Mouse (Mus musculus): ENCODE results near the gene Rufy2.
A peak's percentile ranks its signal among the peaks of the same experiment; 100 is the strongest.

Gene Rufy2

DNA sequence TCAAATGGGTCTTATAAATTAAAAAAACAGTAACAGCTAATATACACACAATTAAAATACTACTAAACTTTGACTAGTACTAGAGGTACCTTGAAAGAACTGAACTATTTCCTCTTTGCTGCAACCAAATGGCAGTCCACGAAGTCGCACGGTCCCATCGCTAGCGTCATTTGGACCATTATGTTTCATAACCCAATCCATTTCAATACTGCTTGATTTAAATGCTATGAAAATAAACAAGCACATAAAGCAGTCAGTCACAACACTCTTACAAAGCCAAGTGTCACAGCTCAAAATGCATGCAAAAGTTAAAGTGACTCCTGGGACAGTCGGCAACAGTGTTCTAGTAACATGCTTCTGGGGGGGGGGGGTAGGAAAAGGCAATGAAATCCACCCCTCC is 39.3 kb downstream of the Rufy2 start:
- DNase-seq (ENCODE audit: low spot score in 2 of 2): no peak

DNA sequence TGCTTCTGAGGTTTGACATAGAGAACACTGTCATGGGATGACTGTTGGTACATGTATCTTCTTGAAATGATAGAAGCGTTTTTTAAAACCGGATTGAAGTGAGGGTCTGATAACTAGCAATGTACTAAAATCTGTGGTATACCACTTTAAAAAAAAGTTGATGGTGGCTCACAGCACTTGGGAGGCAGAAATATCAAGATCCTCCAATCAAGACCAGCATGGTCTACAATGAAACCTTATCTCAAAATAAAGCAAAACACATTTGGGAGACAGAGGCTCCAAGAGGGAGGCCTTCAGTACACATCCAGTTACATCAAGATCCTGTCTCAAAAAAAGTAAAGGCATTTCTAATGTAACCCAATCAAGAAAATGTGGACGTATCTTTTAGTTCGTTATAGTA is 41.7 kb downstream of the Rufy2 start:
- no peak for DNase-seq (ENCODE audit: low spot score in 2 of 2)

DNA sequence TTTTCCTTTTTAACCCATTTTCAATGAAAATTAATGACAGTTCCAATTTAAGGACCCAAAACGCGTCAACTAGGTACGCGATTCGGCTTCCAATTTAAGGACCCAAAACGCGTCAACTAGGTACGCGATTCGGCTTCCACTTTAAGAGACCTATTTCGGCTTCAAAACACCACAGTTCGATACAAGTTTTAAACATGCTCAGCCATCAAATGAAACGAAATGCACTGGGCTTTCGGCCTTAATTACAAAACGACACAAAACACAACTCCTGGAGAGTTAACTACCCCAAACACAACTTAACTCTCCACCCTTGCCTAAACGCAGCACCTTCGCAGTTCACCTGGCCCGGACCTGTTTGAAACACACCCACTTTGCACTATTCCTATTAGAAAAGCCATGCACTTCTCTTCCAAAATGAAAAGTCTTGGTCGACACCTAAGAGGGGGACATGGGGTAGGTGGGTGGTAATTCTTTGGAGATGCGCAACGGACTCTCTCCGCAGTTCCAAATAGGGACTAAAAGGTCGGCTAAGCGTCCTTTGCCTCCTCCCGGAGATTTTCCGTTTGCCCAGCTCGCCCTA is 42.6 kb downstream of the Rufy2 start:
- DNase-seq (ENCODE audit: low spot score in 2 of 2): no peak

DNA sequence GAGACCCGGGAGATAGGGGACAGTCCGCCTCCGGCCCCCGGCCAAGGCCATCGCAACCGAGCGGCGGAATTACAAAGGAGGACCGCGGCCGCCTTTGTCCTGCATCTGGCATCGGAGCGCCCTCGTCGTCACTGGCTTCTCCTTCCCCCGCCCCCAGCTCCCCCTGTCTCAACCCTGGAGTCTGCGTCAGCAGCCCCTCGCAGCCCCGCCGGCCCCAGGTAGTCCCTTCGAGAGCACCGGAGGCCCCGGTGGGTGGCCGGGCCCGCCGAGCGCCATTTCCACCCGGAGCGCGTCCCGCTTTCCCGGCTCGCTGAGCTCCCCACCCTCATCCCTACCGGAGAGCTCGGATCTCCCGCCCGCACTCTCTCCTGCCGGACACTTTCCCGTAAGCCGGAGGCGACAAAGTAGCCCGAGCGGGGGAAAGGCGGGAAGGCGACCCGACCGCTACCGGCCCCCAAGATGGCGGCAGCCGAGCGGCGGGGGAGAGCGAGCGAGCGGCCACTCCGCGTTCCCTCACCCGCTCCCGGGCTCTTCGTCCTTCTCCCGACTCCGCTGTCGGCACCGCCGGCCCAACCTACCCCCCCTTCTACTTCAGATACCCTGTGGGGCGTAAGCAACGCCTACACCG is 43.2 kb downstream of the Rufy2 start:
- peak; percentile 52 to 56 for DNase-seq (ENCODE audit: low spot score in 2 of 2)

DNA sequence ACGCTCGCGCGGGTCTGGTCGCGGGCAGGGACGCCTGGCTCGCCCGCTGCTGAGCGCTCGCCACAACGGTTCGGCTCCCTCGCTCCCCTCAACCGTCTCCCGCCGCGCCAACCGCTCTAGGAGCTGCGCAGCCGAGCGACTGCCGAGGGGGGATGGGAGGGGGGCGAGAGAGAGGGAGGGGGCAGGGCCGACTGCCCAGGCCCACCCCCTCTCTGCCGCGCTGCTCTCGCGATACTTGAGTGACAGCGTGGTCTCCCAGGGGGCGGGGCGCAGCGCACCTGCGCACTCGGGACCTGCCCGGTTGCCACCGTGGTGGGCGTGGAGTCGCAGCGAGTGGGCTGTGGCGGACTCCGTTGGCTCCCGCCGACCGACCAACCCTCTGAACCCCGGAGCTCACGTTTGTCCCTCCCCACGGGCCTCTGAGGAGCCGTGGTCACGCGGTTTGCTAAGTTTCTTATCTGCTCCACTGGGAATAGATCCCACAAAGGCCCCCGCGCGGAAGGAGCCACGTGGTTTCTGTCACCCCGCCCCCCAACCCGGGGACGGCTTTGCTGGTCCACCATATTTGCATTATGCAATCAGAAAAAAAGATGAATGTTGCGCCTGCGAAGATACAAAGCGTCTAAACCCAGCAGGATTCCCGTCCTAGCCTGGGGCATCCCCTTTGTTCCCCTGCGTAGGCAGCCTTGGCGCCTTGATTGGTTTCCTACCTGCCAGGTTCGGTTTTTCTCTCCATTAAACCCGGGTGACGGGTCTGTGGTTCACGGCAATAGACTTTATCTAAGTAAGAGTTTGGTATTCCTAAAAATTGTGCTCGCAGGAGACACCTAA is 43.9 kb downstream of the Rufy2 start, which contains the start of the genes Hnrnph3 and Pbld2:
Gene Hnrnph3 (minus strand): TSS at position 469 of the 831 bp plus-strand sequence.
Gene Pbld2 (plus strand): TSS at position 567 of the 831 bp plus-strand sequence.
- DNase-seq (ENCODE audit: low spot score in 2 of 2): peak; percentile 98

DNA sequence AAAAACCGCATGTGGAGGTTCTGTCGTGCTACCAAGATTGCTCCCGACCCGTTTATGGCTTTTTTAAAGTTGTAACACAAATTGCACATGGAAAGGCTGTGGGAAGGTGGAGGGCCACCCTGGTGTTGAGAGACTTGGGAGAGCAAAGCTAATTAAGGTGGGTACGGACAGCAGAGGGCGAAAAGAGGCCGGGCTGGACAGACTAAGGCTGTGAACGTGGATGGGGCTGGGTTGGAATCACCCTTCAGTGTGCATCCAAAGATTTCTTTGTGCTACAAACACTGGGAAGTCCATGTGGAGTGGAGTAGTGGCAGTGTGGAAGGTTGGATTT is 44.5 kb downstream of the Rufy2 start:
- peak in 1 of 2 experiments; percentile 49 for DNase-seq (ENCODE audit: low spot score in 2 of 2)

DNA sequence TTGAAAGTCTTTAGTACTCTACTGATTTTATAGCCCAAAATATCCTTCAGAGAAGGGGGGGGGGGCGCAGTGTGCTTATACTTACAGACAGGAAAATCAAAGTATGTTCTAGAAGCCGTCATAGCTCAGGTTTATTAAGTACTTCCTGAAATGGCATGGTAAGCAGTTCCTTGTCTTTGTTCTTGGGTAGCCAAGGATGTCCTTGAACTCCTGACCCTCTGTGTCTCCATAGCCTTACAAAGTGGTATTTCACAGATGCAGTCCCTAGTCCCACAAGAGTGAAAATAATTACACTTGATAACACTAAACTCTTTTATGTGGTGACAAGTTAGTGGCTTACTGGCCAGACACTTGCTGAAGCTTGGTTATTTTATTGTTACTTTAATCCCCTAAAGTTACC is 45.0 kb downstream of the Rufy2 start:
- DNase-seq (ENCODE audit: low spot score in 2 of 2): no peak

DNA sequence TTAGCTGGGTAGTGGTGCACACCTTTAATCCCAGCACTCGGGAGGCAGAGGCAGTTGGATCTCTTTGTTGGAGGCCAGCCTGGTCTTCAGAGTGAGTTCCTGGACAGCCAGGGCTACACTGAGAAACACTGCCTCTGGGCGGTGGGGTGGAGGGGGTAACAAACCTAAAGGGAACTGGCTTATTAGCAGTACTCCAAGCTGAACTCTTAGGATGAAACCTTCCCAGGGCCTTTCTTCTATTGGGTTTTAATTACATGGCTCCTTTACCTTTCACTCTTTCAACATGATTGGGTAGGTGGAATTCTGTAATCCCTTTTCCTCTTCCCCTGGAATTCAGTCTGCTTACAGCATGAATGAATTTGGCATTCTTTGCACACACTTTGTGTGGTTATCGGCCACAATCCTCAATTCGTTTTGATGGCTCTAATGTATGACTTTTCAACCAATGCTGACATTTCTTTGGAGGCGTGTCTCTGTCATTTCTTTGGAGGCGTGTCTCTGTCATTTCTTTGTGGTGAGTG is 45.5 kb downstream of the Rufy2 start:
- no peak for DNase-seq (ENCODE audit: low spot score in 2 of 2)

DNA sequence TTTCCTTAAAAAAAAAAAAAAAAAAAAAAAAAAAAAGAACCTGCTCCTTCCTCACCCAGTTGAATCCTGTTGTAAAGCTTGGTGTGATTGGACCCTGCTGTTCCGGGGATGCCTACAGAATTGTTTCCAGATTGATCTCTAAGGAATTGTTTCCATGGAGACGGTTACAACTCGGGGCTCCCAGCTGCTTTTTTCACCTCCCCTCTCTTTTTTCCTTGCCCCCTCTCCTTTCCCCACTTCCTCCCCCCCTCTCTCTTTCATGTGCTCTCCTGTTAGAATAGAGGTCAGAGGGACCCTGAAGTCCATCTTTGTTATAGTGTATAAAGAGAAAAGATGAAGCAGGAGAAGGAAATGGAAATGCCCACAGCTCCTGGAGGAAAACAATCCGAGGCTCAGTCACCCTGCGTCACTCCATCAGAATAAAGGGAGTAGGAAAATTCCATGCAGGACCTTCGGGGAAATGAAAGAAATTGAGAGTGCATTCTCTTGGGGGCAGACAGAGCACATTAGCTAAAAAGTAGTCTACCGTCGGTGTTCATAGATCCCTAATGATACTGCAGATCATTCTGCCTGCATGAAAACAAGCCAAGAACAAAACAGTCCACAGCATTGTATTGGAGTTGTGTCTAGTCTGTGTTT is 46.3 kb downstream of the Rufy2 start:
- DNase-seq (ENCODE audit: low spot score in 2 of 2): peak in 1 of 2 experiments; percentile 27

DNA sequence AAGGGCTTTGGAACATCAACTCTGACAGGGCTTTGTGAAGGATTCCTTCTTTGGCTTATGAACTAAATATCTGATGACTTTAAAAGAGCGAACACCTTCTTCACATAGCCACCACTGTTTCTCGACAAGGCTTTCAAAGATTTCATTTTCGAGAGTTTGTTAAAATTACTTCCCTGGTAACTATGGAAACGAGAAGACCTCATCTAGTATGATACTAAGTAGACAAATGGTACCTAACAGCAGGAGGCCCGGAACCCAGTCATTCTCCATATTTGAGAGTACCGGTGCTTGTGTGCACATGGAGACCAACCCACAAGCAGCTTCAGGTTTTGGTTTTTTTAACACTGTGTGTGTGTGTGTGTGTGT is 46.8 kb downstream of the Rufy2 start:
- DNase-seq (ENCODE audit: low spot score in 2 of 2): peak in 1 of 2 experiments; percentile 32

DNA sequence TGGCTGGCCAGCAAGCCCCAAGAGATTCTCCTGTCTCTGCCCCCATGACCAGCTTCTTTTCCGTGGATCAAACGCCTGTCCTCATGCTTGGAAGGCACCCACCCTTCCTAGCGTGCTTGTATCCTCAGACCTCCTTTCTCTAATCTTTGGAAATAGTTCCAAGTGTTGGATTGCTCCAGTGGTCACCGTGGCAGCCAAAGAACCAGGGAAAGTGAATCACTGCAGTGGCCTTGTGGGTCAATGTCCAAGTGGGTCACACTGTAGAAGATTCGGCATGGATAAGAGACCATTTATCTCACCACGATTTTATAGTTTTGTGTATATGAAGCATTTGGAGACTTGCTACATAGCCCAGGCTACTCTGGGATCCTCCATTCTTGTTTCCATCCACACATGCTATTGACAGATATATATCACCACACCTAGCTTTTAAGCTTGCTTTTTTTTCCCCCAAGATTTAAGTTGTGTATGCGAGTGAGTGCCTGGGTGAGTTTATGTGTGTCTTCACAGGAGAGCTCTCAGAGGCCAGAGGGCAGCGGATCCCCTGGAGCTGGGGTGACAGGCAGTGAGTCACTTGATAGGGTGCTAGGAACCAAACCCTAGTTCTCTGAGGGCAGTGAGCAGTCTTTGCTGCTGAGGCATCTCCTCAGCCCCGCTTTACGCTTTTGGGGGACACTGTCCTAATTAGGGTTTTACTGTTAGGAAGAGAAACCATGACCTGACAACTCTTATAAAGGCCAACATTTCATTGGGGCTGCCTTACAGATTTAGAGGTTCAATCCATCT is 47.5 kb downstream of the Rufy2 start:
- DNase-seq (ENCODE audit: low spot score in 2 of 2): no peak

DNA sequence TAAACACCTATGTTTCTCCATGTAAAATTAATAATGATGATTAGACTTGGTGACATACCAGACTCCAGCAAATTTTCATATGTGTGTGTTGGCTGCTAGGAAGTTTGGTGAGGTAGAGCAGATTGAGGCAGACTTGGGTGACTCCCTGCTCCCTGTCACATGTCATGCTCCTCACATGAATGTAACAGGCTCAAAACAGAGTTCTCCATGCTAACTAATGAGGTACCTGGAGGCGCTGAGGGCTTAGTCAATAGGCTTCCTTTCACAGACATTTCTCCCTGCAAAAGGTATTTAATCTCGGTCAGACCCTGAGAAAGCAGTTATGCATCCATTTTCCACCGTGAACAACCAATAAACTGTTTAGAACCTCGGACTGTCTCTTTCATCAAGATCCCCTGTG is 48.4 kb downstream of the Rufy2 start:
- no peak for DNase-seq (ENCODE audit: low spot score in 2 of 2)

DNA sequence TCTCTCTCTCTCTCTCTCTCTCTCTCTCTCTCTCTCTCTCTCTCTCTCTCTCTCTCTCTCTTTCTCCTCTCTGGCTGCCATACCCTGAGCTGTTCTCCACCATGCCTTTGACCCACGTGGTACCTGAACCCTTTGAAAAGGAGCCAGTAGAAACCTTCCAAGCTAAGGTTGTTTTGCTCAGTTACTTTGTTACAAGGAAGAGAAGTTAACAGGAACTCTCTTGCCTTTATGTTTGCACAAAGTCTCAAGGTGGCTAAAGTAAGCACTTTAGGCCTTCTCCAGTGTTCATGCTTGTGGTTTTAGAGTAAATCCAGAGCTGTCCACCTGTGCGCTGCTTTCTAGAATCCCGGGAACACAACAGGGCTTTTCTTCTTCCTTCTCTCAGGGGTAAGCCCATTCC is 52.2 kb downstream of the Rufy2 start:
- no peak for DNase-seq (ENCODE audit: low spot score in 2 of 2)

DNA sequence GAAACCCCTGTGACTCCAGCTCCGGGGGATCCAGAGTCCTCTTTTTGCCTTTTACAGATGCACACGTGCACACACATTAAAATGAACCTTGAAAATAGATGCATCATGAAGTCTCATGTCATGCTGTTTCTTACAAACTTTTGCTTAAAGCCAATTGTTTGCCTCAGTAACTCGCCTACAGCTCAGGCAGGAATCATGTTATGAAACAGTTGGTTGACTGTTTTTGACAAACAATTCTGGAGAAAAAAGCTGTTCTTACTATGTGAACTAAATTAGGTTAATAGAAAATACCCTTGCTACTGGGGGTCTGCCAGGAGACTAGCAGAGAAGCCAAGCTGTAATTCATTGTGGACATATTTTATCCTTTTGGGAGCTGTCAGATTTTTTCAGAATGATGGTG is 52.9 kb downstream of the Rufy2 start:
- no peak for DNase-seq (ENCODE audit: low spot score in 2 of 2)

DNA sequence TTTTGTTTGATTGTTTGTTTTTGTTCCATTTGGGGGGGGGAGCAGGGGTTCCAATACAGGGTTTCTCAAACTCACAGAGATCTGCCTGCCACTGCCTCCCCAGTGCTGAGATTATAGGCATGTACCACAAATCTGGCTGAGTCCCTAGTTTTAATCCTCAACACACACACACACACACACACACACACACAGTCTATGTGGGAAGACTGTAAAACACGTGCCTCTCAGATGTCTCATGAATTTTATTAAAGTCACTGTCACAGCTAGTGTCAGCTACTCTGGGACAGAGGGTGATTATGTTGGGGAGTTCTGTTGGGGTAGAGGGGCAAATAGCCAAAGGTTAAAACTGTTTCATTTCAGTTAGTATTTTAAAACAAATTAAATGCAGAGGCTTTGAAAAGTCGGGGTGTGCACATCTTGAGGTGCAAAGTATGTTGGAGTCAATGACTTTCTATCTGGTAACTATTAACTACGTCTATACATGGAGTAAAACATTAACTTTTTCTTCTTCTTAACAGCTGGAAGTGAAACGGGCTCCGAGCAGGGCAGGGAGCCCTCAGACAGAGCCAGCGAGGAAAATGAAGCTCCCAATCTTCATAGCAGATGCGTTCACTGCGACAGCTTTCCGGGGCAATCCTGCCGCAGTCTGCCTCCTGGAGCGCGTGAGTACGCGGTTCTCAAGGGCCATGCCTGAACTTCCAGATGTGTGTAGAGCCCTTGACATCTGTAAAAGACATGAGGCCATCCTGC is 58.7 kb downstream of the Rufy2 start:
- DNase-seq (ENCODE audit: low spot score in 2 of 2): no peak

DNA sequence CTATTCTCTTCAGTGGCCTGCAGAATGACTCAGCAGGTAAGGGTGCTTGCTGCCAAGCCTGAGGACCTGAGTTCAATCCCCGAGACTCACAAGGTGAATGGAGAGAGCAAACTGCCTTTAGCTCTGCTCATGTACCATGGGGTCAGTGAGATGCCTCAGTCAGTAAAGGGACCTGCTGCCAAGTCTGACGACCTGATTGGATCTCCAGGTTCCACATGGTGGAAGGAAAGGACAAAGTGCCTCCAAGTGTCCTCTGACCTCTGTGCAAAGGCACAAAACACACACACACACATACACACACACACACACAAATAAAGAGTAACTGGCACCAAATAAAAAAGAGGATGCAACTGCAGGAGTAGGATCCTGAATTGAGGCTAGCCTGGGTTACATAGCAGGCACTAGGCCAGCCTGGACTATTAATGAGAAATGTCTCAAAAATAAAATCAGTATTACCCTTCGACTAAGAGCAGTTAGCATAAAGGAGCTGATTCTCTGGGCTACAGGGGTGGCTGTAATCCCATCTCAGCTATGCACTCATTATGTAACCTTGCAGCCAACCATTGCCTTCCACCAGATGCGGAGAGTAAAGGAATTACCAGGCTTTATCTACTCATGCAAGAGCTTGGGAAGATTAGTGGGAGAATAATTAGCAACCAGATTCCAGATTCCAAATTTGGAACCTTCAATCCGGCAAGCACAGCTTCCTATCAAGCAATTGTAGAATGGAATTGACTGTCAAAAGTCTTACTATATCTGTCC is 60.0 kb downstream of the Rufy2 start:
- no peak for DNase-seq (ENCODE audit: low spot score in 2 of 2)

DNA sequence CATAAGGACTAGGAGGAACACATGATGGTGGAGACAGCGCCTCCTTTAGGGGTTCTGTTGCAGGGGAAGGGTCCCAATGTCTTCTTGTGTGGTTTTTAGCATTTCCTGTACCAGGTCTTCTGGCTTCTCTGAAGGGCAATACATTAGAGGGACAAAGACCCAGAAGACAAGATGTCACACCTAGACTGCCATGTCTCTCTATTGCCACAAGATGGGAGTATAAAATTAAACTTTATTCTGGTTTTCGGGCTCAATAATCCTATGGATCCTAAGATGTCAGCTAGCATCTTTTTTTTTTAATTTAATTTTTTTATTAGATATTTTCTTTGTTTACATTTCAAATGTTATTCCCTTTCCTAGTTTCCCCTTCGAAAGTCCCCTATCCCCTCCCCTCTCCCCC is 63.1 kb downstream of the Rufy2 start:
- no peak for DNase-seq (ENCODE audit: low spot score in 2 of 2)

DNA sequence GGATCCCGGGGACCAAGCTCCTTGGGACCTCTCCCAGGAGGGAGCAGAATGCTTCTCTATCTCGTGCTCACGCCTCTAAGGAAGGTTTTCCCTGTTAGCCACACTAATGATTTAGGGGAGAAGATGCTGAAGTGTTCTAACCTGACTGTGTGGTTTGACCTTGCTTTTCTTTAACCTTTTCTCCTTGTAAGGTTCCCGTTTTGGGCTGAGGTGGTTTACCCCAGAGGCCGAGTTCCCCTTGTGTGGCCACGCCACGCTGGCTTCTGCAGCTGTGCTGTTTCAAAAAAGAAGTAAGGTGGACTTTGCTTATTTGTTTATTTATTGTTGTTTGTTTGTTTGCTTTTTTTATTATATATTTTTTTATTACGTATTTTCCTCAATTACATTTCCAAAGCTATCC is 67.7 kb downstream of the Rufy2 start:
- no peak for DNase-seq (ENCODE audit: low spot score in 2 of 2)

DNA sequence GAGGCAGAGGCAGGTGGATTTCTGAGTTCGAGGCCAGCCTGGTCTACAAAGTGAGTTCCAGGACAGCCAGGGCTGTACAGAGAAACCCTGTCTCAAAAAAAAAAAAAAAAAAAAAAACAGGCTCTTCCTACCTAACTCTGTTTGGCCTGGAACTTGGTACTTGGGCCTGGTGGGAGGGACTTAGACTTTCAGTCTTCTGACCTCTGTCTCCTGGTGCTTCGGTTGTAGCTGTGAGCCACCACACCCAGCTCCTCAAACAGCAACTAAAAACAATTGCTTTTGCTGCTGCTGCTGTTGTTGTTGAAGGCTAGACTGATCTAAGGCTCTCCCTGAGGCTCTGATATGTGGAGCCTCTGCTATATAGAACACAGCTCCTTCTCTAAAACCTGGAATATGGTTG is 69.1 kb downstream of the Rufy2 start:
- DNase-seq (ENCODE audit: low spot score in 2 of 2): no peak

DNA sequence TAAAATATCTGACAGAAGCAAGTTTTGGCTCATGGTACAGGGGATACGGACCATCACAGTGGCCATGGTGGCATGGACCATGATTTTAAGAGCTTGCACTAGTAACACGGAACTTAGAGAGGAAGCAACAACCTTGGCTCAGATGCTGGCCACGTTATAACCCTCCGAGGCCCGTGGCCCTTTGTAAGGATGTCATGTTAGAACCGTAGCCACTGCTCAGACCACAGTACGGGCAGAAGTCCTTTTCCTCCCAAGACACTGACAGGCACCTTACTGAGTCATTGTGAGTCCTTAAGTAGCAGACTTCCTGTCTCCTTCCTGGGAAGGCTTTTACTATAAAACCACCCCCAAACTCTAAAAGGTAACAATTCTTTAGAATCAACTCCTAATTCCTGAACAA is 71.2 kb downstream of the Rufy2 start:
- no peak for DNase-seq (ENCODE audit: low spot score in 2 of 2)

All from right cerebral cortex, adult 2 months (tissue).